Mouse (Mus musculus) thymus, adult 2 months (tissue): ENCODE measurements around the gene Rchy1. TPM values are rescaled to one million over a fixed set of nuclear protein-coding genes. Genes with fewer than 3 reads are reported as not detected.
"Not testable (repeated sequence)": the region's sequence is repeated elsewhere in the genome, so short reads cannot be mapped to it uniquely, and the experiment has no call there.

Experiments used
- DNase-seq: peaks from one replicate; pipeline ENCODE4 v3.0.0; 2021
- H3K27ac ChIP-seq: fragments of 200-500 bp; 2 replicates; pipeline ENCODE4 v1.5.1; 2012; ENCODE audit warnings: low read length, control low read depth; ENCODE audit not compliant: control insufficient read depth, insufficient read depth
- H3K27me3 ChIP-seq: fragments of 200-500 bp; 2 replicates; pipeline ENCODE4 v1.6.1; 2012; ENCODE audit warnings: mild to moderate bottlenecking, low read length, moderate library complexity, mixed read lengths; ENCODE audit not compliant: control insufficient read depth, insufficient read depth
- H3K36me3 ChIP-seq: fragments of 200-500 bp; 2 replicates; pipeline ENCODE4 v1.6.1; 2012; ENCODE audit warnings: mild to moderate bottlenecking, low read length, moderate library complexity; ENCODE audit not compliant: control insufficient read depth, insufficient read depth
- H3K4me1 ChIP-seq: fragments of 200-500 bp; replicated peaks from 2 replicates; pipeline ENCODE4 v1.6.1; 2012; ENCODE audit warnings: low read length; ENCODE audit not compliant: control insufficient read depth, insufficient read depth
- H3K4me3 ChIP-seq: fragments of 200-500 bp; 2 replicates; pipeline ENCODE4 v1.5.1; 2012; ENCODE audit warnings: mild to moderate bottlenecking, low read length, control low read depth, moderate library complexity; ENCODE audit not compliant: control insufficient read depth, insufficient read depth
- CTCF ChIP-seq: fragments of 200-500 bp; IDR thresholded peaks from 2 replicates; pipeline ENCODE4 v1.5.1; 2012; ENCODE audit warnings: mild to moderate bottlenecking, control low read depth, low read length, moderate library complexity, borderline replicate concordance; ENCODE audit not compliant: control insufficient read depth, poor library complexity, insufficient read depth; ENCODE audit errors: extremely low read depth
- POLR2A ChIP-seq: fragments of 200-500 bp; IDR thresholded peaks from 2 replicates; pipeline ENCODE4 v1.6.1; 2012; ENCODE audit warnings: mild to moderate bottlenecking, low read length, control low read depth, moderate library complexity; ENCODE audit not compliant: control insufficient read depth, poor library complexity, insufficient read depth; ENCODE audit errors: extremely low read depth
- whole genome bisulfite sequencing: fragments of 180-500 bp; shearing (Covaris S2); methylation state at CpG from one replicate; pipeline ENCODE4 v1.1.7; 2018; 5-methylcytosine and 5-hydroxymethylcytosine counted together
- polyA plus RNA-seq: library from polyadenylated mRNA; depleted of rRNA; stranded (reverse); fragments of >200 nt; gene quantifications from 2 replicates; pipeline ENCODE4 v1.2.3, GENCODE M21; 2012; rRNA removed

Gene Rchy1
- polyA plus RNA-seq, 1 experiment = 43.2 TPM

DNA sequence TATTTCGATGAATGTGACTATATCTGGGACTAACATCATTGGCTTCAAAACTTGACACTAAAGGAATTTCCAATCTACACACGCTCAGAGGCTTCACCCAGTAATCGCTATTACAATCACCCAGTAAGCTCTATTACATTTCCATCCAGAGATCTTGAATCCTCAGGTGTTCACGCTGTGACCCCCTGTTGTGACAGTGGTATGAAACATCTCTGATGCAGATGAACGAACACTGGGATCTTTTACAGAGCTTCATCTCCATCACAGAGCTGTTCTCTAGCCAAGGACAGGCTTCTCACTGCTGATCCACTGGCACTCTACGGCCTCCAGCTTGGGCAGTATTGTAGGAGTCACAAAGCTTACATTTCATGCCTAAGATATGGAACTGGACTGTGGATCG is 13.4 kb downstream of the Rchy1 start:
- Histone ChIP-seq H3K36me3 (peaks cover 73% of the 10 kb centered on the region), H3K27ac (no peak overlapping the region), H3K4me3 (no peak overlapping the region), H3K4me1 (no peaks in the 10 kb centered on the region), H3K27me3 (no peaks in the 10 kb centered on the region)
- DNase-seq = no peak
- 98% methylated on average over 7 of the region's 7 CpGs for WGBS
- no peak for TF ChIP-seq POLR2A
- no peak for TF ChIP-seq CTCF

DNA sequence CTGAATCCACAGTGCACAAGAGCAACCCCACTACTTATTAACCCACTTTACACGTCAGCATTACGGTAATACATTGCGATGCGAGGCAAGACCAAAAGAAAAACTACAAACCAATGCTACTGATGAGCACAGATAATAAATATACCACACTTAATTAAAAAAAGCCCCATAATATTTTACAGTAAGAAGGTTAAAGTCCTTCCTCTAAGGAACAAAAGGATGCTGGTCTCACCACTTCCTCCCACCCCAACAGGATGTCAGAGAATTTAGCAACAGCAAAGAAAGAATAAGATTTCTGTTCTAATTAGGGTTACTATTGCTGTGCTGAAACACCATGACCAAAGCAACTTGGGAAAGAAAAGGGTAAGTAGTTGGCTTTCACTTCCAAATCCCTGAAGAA is 15.9 kb downstream of the Rchy1 start:
- H3K4me3 ChIP-seq = no peak overlapping the region
- TF ChIP-seq CTCF (no peak), POLR2A (no peak)
- DNase-seq = no peak
- no peak overlapping the region for H3K27ac ChIP-seq
- WGBS = 72% methylated on average over 4 of the region's 4 CpGs
- H3K27me3 ChIP-seq = no peaks in the 10 kb centered on the region
- H3K4me1 ChIP-seq = no peaks in the 10 kb centered on the region
- H3K36me3 ChIP-seq = peaks cover 51% of the 10 kb centered on the region

DNA sequence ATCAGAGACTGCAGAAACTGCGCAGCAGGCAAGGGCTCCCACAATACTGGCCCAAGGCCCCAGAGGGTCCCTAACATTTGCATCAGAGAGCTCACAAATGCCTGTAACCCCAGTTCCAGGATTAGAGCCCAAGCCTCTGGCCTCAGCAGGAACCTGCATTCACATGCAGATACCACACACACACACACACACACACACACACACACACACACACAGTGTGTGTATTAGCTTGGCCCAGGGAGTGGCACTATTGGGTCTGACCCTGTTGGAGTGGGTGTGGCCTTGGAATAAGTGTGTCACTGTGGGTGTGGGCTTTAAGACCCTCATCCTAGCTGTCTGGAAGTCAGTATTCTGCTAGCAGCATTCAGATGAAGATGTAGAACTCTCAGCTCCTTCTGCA is 17.3 kb downstream of the Rchy1 start:
- H3K4me3 ChIP-seq, H3K27ac ChIP-seq, H3K27me3 ChIP-seq, H3K4me1 ChIP-seq, DNase-seq: not testable (repeated sequence)
- peaks cover 41% of the 10 kb centered on the region for H3K36me3 ChIP-seq
- 100% methylated on average over 1 of the region's 1 CpGs for WGBS

DNA sequence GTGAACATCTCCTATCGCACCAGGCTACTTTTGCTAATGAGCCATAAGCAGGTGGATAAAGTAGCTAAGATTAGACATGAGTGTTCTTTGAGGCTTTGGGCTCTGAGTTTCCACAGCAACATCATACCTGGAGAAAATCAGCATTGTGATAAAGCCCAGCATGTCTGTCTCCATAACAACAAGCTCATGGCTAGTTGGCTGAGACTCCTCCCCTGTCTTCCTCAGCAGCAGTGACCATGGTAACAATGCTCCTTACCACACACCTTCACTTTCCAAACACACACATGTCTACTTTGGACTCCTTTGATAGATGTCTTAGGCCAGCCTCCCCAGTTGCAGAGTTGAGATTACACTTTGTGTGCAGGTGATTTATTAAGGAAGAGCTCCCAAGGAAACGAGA is 49.6 kb downstream of the Rchy1 start:
- TF ChIP-seq POLR2A (no peak), CTCF (no peak)
- Histone ChIP-seq H3K4me3 (no peak overlapping the region), H3K27ac (no peak overlapping the region), H3K27me3 (no peaks in the 10 kb centered on the region), H3K4me1 (no peaks in the 10 kb centered on the region), H3K36me3 (no peaks in the 10 kb centered on the region)
- DNase-seq = no peak
- WGBS = 89% methylated on average over 2 of the region's 2 CpGs

GRCm38 (mm10) chr5:91911384-91912106 is 51.3 kb downstream of the Rchy1 start:
- H3K36me3 ChIP-seq = no peaks in the 10 kb centered on the region
- no peaks in the 10 kb centered on the region for H3K4me1 ChIP-seq
- WGBS = 91% methylated on average over 13 of the region's 13 CpGs
- no peak overlapping the region for H3K27ac ChIP-seq
- no peak overlapping the region for H3K4me3 ChIP-seq
- no peak for TF ChIP-seq POLR2A
- TF ChIP-seq CTCF = no peak
- DNase-seq = no peak
- no peaks in the 10 kb centered on the region for H3K27me3 ChIP-seq

GRCm38 (mm10) chr5:91910616-91911015 is 52.3 kb downstream of the Rchy1 start:
- H3K4me3 ChIP-seq = no peak overlapping the region
- H3K27ac ChIP-seq = no peak overlapping the region
- no peak for DNase-seq
- H3K4me1 ChIP-seq = no peaks in the 10 kb centered on the region
- H3K27me3 ChIP-seq = no peaks in the 10 kb centered on the region
- no peaks in the 10 kb centered on the region for H3K36me3 ChIP-seq
- no peak for TF ChIP-seq CTCF
- TF ChIP-seq POLR2A = no peak
- 66% methylated on average over 4 of the region's 4 CpGs for WGBS

DNA sequence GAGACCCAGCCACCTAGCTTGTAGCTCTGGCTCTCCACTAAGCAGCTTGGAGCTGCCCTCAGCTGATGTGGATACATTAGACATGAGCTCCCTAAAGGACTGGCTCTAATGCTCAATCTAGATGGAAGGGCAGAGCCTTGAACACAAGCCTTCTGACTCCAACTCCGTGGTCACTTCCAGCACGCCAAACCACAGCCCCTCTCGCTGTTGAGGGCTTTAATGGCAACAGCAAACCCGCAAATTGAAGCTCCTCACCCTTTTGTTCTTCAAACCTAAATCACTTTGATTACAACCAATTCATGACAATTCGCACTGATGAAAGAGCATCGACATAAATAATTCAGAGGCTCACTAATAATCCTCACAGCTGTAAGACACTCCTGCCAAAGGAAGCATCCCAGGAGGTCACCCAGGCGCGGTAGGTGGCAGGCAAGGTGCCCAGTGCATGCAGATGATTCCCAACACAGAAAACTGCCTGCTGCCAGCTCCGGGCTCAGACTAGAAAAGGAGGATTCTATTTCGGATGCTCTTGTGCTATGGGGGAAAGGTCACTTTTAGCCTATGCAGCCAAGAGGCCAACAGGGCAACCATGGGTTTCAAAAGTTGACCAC is 53.8 kb downstream of the Rchy1 start:
- Histone ChIP-seq H3K4me1 (no peaks in the 10 kb centered on the region), H3K27ac (no peak overlapping the region), H3K36me3 (no peaks in the 10 kb centered on the region), H3K4me3 (no peak overlapping the region), H3K27me3 (no peaks in the 10 kb centered on the region)
- 86% methylated on average over 10 of the region's 10 CpGs for WGBS
- no peak for TF ChIP-seq POLR2A
- no peak for TF ChIP-seq CTCF
- DNase-seq = no peak

Other genes with a start within 250 kb of the Rchy1 start
- not detected in 2 replicates for gene Odaph, start 24.4 kb upstream of the Rchy1 start, polyA plus RNA-seq
- 0.66 and 1.0 TPM in 2 replicates for gene Cdkl2, start 80.8 kb upstream of the Rchy1 start, polyA plus RNA-seq
- 26.9 and 28.3 TPM in 2 replicates for gene G3bp2, start 120.7 kb upstream of the Rchy1 start, polyA plus RNA-seq
- 25.4 and 32.3 TPM in 2 replicates for gene Uso1, start 174.9 kb upstream of the Rchy1 start, polyA plus RNA-seq